Mouse (Mus musculus) layer of hippocampus, postnatal 25 days (tissue): ENCODE results near the gene Casz1. TPM values are rescaled to one million over a fixed set of nuclear protein-coding genes. Genes with fewer than 3 reads are reported as not detected.

Source experiments
- DNase-seq, 2 experiments: peaks; one replicate each; pipeline ENCODE4 v3.0.0; 2022; ENCODE audit warnings: mixed read lengths in 2 of 2, low spot score in 1 of 2; ENCODE audit errors: extremely low spot score in 1 of 2
- total RNA-seq, 2 experiments: library from RNA; stranded (reverse); gene quantifications; 2 replicates each; pipeline ENCODE4 v1.2.3; 2021

The Casz1 gene
- total RNA-seq, 2 experiments from 2014 or later = 0.49 to 0.75 TPM

GRCm38 (mm10) chr4:148925589-148926359, 121.5 kb downstream of the Casz1 start:
- no peak for DNase-seq

DNA sequence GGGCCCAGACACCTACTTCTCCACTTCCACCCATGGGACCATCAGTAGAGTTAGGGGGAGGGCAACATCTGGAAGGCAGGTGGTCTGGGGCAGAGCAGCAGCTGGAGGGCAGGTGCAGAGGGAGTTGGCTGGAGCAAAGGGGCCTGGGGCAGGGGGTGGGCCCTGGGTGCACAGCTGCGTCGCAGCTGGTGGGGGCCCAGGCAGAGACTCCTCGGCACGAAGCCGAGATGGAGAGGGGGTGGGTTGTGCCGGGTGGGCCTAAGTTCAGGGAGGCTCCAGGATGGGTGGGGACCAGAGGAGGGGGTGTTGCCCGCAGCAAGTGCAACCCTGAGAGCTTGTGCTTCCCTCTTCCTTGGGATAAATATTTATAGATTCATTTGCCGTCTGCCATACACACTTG, 122.2 kb downstream of the Casz1 start:
- no peak for DNase-seq

- no peak for DNase-seq
These were observed 124.1 kb downstream of the Casz1 start for GRCm38 (mm10) chr4:148928316-148928715.

DNA sequence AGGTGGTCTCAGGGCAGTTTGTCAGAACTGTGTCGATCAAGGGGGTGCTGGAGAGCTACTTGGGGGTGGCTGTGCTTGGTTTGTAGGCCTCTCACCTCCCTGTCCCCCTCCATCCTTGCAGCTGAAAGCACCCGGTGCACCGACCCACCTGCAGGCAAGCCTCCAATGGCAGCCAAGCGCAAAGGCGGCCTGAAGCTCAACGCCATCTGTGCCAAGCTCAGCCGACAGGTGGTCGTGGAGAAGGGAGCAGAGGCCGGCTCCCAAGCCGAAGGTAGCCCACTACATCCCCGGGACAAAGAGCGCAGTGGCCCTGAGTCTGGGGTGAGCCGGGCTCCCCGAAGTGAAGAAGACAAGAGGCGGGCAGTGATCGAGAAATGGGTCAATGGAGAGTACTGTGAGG, 124.6 kb downstream of the Casz1 start:
- no peak for DNase-seq

DNA sequence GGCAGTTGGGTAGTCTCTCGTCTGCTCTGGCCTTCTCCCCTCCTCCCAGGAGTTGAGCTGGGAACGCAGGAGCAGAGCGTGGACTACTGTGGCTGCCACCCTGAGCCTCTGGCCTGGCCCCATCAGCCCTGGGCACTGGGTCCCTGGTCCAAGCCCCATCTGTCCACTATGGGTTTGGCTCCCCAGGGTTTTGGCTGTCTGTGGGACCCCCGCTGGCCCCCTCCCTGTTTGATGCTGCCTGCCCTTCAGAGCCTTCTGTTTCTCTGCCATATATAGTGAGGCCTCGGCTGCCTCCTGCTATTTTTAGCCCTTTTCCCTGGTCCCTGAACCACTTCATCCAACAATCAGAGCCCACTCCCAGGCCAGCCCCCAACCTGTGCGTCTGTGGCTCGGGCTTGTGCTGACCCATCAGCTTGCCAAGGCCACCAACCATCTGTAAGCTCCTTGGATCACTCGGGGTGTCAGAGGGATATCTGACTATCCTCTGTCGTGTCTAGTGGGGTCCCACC, 126.5 kb downstream of the Casz1 start:
- DNase-seq = no peak

DNA sequence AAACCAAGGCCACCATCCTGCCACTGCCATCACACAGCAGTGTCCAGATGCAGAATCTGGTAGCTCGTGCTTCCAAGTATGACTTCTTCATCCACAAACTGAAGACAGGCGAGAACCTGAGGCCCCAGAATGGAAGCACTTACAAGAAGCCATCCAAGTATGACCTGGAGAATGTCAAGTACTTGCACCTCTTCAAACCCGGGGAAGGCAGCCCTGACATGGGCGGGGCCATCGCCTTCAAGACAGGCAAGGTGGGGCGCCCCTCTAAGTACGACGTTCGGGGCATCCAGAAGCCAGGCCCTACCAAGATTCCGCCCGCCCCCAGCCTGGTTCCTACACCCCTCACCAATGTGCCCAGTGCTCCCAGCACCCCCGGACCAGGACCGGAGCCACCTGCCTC, 128.9 kb downstream of the Casz1 start:
- DNase-seq = no peak

DNA sequence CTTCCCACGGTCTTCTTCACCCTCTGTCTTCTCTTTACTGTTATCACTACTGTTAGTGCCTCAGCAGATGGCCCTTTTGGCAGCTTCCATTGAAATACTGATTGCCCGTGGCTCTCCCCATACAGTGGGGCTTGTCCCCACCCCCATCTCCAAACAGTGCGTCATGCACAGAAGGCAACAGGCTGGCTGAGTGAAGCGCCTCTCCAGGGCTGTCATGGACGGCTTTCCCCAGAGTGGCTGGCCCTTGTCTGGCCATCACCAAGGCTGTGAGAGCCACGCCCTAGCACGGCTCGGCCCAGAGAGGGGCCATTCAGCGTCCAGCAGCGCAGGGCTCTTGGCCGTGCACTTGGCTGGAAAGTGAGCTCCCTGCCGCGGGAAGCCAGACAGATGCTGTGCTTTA, 131.0 kb downstream of the Casz1 start:
- peak; percentile 30 to 35 for DNase-seq

DNA sequence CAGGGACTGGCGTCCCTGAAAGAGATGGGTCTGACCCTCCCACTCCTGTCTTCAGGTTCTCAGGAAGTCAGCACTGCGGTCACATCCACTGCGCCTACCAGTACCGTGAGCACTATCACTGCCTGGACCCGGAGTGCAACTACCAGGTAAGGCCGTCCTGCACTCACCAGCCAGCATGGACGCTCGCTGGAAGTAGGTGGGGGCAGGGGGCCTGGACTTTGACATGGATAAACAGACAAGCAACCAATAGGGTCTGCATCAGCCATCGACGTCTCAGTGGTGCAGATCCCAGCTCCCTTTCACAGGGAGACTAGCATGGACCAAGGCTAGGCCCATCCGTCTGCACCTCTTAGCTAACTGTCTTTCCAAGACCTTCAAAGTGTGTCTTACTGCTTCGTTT, 131.9 kb downstream of the Casz1 start:
- DNase-seq = no peak

GRCm38 (mm10) chr4:148936727-148937126, 132.5 kb downstream of the Casz1 start:
- no peak for DNase-seq

GRCm38 (mm10) chr4:148938546-148938945, 134.3 kb downstream of the Casz1 start:
- DNase-seq = no peak

- DNase-seq = peak in 1 of 2 experiments; percentile 24
These were observed 136.5 kb downstream of the Casz1 start for GRCm38 (mm10) chr4:148940674-148941211.

DNA sequence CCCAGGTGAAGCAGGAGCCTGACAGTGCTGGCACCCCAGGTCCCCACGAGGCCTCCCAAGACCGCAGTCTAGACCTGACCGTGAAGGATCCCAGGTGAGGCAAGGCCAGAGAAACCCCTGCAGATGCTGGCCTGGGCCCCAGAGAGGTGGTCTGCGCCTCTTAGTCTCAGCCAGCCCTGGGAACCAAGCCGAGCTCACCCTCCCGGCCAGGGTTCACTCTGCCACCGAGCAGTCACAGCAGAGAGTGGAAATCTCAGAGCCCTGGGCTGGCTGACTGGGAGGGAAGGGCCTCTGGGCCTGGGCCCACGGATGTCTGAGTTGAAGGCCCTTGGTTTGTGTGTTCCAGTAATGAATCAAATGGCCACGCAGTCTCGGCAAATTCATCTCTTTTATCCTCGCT, 137.1 kb downstream of the Casz1 start:
- DNase-seq = no peak

- no peak for DNase-seq
These were observed 138.9 kb downstream of the Casz1 start for GRCm38 (mm10) chr4:148943099-148943498.

- no peak for DNase-seq
These were observed 141.2 kb downstream of the Casz1 start for GRCm38 (mm10) chr4:148945476-148945881.

- DNase-seq = no peak
These were observed 141.8 kb downstream of the Casz1 start for GRCm38 (mm10) chr4:148946071-148946470.

DNA sequence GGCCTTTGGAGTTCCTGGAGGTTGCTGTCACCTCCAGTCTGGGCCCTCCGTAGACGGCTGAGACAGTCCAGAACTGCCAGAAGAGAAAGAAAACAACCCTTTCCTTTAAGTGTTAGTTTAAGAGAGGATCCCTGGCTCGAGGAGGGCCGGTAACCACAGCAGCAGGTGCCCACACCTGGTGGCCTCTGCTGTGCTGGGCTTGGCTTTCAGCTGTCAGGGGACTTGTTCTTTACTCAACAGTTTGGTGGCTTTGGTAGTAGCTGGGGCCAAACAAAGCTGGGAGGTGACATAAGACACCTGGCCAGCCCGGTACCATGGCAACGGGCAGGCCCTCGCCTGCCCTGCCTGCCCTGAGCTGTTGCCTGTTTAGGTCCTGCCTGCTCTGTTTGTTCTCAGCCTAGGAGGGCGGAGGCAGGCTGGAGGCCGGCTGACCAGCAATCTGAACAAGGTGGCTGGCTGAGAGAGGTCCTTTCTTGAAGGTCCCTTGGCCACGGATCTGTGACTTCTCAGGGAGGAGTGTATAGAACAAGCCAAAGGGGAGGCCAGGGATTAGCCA, 143.7 kb downstream of the Casz1 start:
- no peak for DNase-seq

DNA sequence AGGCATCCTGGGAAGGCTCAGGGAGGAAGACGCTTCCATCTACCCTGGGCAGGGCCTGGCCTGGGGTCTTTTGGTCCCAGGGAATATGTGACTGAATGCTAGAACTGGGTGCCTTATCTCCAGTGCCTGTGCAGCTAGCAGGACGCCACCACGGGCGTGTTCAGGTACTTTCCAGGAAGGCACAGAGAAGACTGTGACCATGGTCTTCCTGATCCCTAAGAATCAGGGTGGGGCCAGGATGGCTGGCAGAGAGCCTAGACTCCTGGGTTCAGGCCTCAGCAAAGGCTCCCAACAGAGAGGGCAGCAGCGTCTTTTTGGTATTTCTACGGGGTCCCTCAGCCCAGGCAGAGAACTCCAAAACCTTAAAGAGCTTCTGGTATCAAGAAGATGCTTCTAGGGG, 146.3 kb downstream of the Casz1 start:
- no peak for DNase-seq

GRCm38 (mm10) chr4:148950932-148951650, 146.9 kb downstream of the Casz1 start:
- peak; percentile 57 for DNase-seq

DNA sequence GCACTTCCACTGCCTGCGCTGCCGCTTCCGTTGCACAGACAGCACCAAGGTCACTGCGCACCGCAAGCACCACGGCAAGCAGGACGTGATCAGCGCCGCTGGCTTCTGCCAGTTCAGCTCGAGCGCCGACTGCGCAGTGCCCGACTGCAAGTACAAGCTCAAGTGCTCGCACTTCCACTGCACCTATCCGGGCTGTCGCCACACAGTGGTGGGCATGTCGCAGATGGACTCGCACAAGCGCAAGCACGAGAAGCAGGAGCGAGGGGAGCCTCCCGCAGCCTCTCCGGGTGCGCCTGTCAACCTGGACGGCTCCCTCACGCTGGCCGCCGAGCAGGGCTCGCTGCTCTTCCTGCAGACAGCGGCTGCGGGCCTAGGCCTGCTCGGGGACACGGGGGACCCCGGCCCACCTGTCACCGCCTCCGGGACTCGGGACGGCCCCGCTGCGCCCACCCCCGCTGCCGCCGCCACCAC, 147.6 kb downstream of the Casz1 start:
- peak; percentile 30 to 37 for DNase-seq

DNA sequence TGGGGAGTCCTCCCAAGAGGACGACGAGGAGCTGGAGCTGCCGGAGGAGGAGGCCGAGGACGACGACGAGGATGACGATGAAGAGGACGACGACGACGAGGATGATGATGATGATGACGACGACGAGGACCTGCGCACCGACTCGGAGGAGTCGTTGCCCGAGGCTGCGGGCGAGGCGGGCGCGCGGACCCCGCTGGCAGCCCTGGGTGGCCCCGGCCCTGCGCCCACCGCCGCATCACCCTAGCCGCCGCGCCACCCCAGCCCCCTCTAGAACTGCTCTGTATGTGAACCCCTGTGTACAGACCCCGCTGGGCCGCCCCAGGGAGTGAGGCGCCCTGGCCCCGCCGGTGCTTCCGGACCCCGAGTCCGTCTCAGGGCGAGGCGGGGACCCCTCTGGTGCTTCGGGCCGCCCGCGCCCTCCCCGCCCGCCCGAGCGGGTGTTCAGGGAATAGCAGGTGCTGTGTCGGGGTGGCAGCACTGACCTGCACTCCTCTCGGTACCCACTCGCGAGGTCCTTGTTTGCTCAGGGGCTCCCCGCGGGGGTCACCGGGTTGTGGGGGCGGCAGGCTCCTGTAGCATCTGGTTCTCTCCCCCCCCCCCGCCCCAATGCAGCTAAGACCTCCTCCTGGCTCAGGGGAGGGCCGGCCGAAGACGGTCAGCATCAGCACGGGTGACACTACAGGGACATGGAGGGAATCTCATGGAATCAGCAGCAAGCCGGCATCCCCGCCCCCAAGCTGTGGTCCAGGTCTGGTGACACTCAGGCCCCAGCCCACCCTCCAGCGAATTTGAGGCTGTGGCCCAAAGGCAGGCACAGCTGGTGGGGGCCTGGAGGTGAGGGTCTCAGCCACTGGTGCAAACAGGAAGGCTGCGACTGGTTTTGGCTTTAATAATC, 148.3 kb downstream of the Casz1 start:
- DNase-seq = no peak
